ENCODE assay signal across 31 mouse cellular contexts in genomic region chr2:127646875-127647274, GRCm38 (mm10). TPM values are rescaled to one million over a fixed set of nuclear protein-coding genes. Genes with fewer than 3 reads are reported as not detected.
A peak's percentile ranks its signal among the peaks of the same experiment; 100 is the strongest.
DNase-seq lines count a peak whose midpoint lies in the region; ATAC-seq and TF ChIP-seq lines count a peak whose summit lies in the region.
"Had no signal": no experiment of that assay in that cellular context is flagged by ENCODE, and none has a peak within 500 bp of the region (broad histone marks: within the 10 kb centered on the region; RNA-seq: fewer than 3 reads in every experiment).

No protein-coding gene starts in this region.

- 53% methylated on average over 5 of the region's 5 CpGs for WGBS in kidney, adult 2 months
- WGBS in liver, postnatal 0 days (ENCODE audit: insufficient replicate concordance), result 55% methylated on average over 5 of the region's 5 CpGs
- WGBS in liver, embryonic 11.5 days, result 66% methylated on average over 5 of the region's 5 CpGs
- WGBS in stomach, postnatal 0 days, result 48% methylated on average over 5 of the region's 5 CpGs

- TF ChIP-seq EP300 in liver, postnatal 0 days (IDR thresholded peaks at IDR 0.05; ENCODE audit: low read depth), result no peak
- no peak for TF ChIP-seq EP300 in stomach, postnatal 0 days (optimal IDR thresholded peaks at IDR 0.05)

- no peak overlapping the region for H3K4me3 ChIP-seq in kidney, adult 2 months (ENCODE audit: insufficient read depth, low read depth, low read length)
- no peak overlapping the region for H3K4me3 ChIP-seq in liver, postnatal 0 days (ENCODE audit: low read depth, low read length)
- no peak overlapping the region for H3K4me3 ChIP-seq in liver, embryonic 11.5 days (ENCODE audit: low read depth, low read length)
- no peak overlapping the region for H3K4me3 ChIP-seq in stomach, postnatal 0 days (ENCODE audit: low read depth, low read length)
- H3K4me3 ChIP-seq: embryonic facial prominence, embryonic 13.5 days; forebrain, embryonic 10.5 days; forebrain, embryonic 15.5 days; heart, embryonic 13.5 days; hindbrain, embryonic 12.5 days; intestine, embryonic 15.5 days; layer of hippocampus, adult 2 months; limb, embryonic 10.5 days; limb, embryonic 15.5 days; midbrain, embryonic 13.5 days; neural tube, embryonic 13.5 days; stomach, embryonic 15.5 days had no signal

- H3K36me3 ChIP-seq in kidney, adult 2 months (ENCODE audit: control insufficient read depth, insufficient read depth, low read length), result no peaks in the 10 kb centered on the region
- H3K36me3 ChIP-seq in liver, postnatal 0 days (replicated peaks; ENCODE audit: insufficient read depth, low read length), result no peaks in the 10 kb centered on the region
- H3K36me3 ChIP-seq in liver, embryonic 11.5 days (ENCODE audit: control insufficient read depth, insufficient read depth, low read length), result no peaks in the 10 kb centered on the region
- no peaks in the 10 kb centered on the region for H3K36me3 ChIP-seq in stomach, postnatal 0 days (ENCODE audit: control insufficient read depth, insufficient read depth, low read length)
- H3K36me3 ChIP-seq: embryonic facial prominence, embryonic 13.5 days; forebrain, embryonic 10.5 days; forebrain, embryonic 15.5 days; heart, embryonic 13.5 days; hindbrain, embryonic 12.5 days; intestine, embryonic 15.5 days; limb, embryonic 10.5 days; limb, embryonic 15.5 days; midbrain, embryonic 13.5 days; neural tube, embryonic 13.5 days; stomach, embryonic 15.5 days had no signal

- no peak for TF ChIP-seq POLR2A in kidney, adult 2 months (IDR thresholded peaks at IDR 0.05; ENCODE audit: low read depth, low read length)

- H3K9me3 ChIP-seq in liver, postnatal 0 days (ENCODE audit: low read length), result no peaks in the 10 kb centered on the region
- no peaks in the 10 kb centered on the region for H3K9me3 ChIP-seq in liver, embryonic 11.5 days (ENCODE audit: control insufficient read depth, low read length)
- H3K9me3 ChIP-seq in stomach, postnatal 0 days (ENCODE audit: control insufficient read depth, low read length), result no peaks in the 10 kb centered on the region
- H3K9me3 ChIP-seq: embryonic facial prominence, embryonic 13.5 days; forebrain, embryonic 10.5 days; forebrain, embryonic 15.5 days; heart, embryonic 13.5 days; hindbrain, embryonic 12.5 days; intestine, embryonic 15.5 days; limb, embryonic 10.5 days; limb, embryonic 15.5 days; midbrain, embryonic 13.5 days; neural tube, embryonic 13.5 days; stomach, embryonic 15.5 days had no signal

- peak overlapping the region; percentile 33; the same call in 1 of the 2 replicates for H3K27ac ChIP-seq in kidney, adult 2 months (ENCODE audit: insufficient read depth, low read depth, low read length)
- H3K27ac ChIP-seq in liver, postnatal 0 days (ENCODE audit: low read depth), result no peak overlapping the region
- no peak overlapping the region for H3K27ac ChIP-seq in liver, embryonic 11.5 days (ENCODE audit: low read depth, low read length)
- H3K27ac ChIP-seq in stomach, postnatal 0 days (replicated peaks), result peak overlapping the region; percentile 65; the same call in 1 of the 2 replicates
- H3K27ac ChIP-seq: embryonic facial prominence, embryonic 13.5 days; forebrain, embryonic 10.5 days; forebrain, embryonic 15.5 days; heart, embryonic 13.5 days; hindbrain, embryonic 12.5 days; hindbrain, postnatal 0 days; intestine, embryonic 15.5 days; layer of hippocampus, adult 2 months; limb, embryonic 10.5 days; limb, embryonic 15.5 days; macrophage; midbrain, embryonic 13.5 days; neural tube, embryonic 13.5 days; stomach, embryonic 15.5 days had no signal

- no peak overlapping the region for H3K9ac ChIP-seq in liver, postnatal 0 days (replicated peaks)
- H3K9ac ChIP-seq in liver, embryonic 11.5 days (ENCODE audit: low read depth, low read length), result no peak overlapping the region
- no peak overlapping the region for H3K9ac ChIP-seq in stomach, postnatal 0 days (ENCODE audit: low read length)
- H3K9ac ChIP-seq: embryonic facial prominence, embryonic 13.5 days; forebrain, embryonic 15.5 days; heart, embryonic 13.5 days; hindbrain, embryonic 12.5 days; intestine, embryonic 15.5 days; limb, embryonic 15.5 days; midbrain, embryonic 13.5 days; neural tube, embryonic 13.5 days; stomach, embryonic 15.5 days had no signal

- peak; percentile 66 for ATAC-seq in liver, postnatal 0 days
- no peak for ATAC-seq in liver, embryonic 11.5 days (replicated peaks; ENCODE audit: low FRiP score)
- ATAC-seq in stomach, postnatal 0 days (ENCODE audit: low FRiP score, low TSS enrichment), result peak; percentile 27
- ATAC-seq: activated CD4-positive, CD25-positive, alpha-beta regulatory T cell, adult 4 months; forebrain, embryonic 15.5 days; hindbrain, postnatal 0 days; intestine, embryonic 15.5 days; midbrain, embryonic 13.5 days had no signal

- no peak for TF ChIP-seq CTCF in kidney, adult 2 months (conservative IDR thresholded peaks at IDR 0.05; ENCODE audit: insufficient read depth, insufficient read length, low read depth, low read length)
- no peak for TF ChIP-seq CTCF in liver, postnatal 0 days (IDR thresholded peaks at IDR 0.05; ENCODE audit: low read depth)
- TF ChIP-seq CTCF in stomach, postnatal 0 days (IDR thresholded peaks at IDR 0.05; ENCODE audit: low read depth), result no peak

- H3K4me1 ChIP-seq in kidney, adult 2 months (ENCODE audit: control insufficient read depth, insufficient read depth, low read length), result peaks cover 17% of the 10 kb centered on the region
- H3K4me1 ChIP-seq in liver, postnatal 0 days (ENCODE audit: insufficient read depth), result no peaks in the 10 kb centered on the region
- no peaks in the 10 kb centered on the region for H3K4me1 ChIP-seq in liver, embryonic 11.5 days (replicated peaks; ENCODE audit: control insufficient read depth, insufficient read depth, low read length)
- H3K4me1 ChIP-seq in stomach, postnatal 0 days (replicated peaks; ENCODE audit: control insufficient read depth, insufficient read depth), result no peaks in the 10 kb centered on the region
- H3K4me1 ChIP-seq: forebrain, embryonic 15.5 days; hindbrain, embryonic 12.5 days; intestine, embryonic 15.5 days; midbrain, embryonic 13.5 days had no signal

- no peaks in the 10 kb centered on the region for H3K27me3 ChIP-seq in kidney, adult 2 months (replicated peaks; ENCODE audit: control insufficient read depth, insufficient read depth, low read length)
- H3K27me3 ChIP-seq in liver, postnatal 0 days (ENCODE audit: insufficient read depth, low read length), result no peaks in the 10 kb centered on the region
- peaks cover 2% of the 10 kb centered on the region; the same call in 1 of the 2 replicates for H3K27me3 ChIP-seq in liver, embryonic 11.5 days (replicated peaks; ENCODE audit: control insufficient read depth, insufficient read depth, low read length)
- no peaks in the 10 kb centered on the region for H3K27me3 ChIP-seq in stomach, postnatal 0 days (ENCODE audit: control insufficient read depth, insufficient read depth, low read length)
- H3K27me3 ChIP-seq: hindbrain, embryonic 12.5 days; intestine, embryonic 15.5 days; limb, embryonic 15.5 days; midbrain, embryonic 13.5 days; stomach, embryonic 15.5 days had no signal

- no peak for DNase-seq in kidney, adult 2 months
- no peak for DNase-seq in kidney, adult 8-10 months
- peak; percentile 59 for DNase-seq in liver, postnatal 0 days
- DNase-seq in liver, embryonic 11.5 days (ENCODE audit: low spot score), result no peak
- peak; percentile 62 for DNase-seq in urinary bladder, postnatal 14 days (ENCODE audit: low spot score)
- no peak for DNase-seq in urinary bladder, postnatal 25 days (ENCODE audit: low spot score)
- DNase-seq in stomach, postnatal 0 days (ENCODE audit: low spot score), result peak; percentile 81
- no peak for DNase-seq in right cerebral cortex, postnatal 36 days (ENCODE audit: low spot score in 2 of 2)
- DNase-seq: adrenal gland, adult 2 months; adrenal gland, postnatal 36 days; cerebellum, adult 18-20 months; gastrocnemius, postnatal 25 days; heart, adult 11 months; kidney, postnatal 14 days; thymus, adult 18-20 months; thymus, postnatal 36 days had no signal

- H3K4me2 ChIP-seq in liver, postnatal 0 days (ENCODE audit: low read depth, low read length), result no peak overlapping the region
- H3K4me2 ChIP-seq in liver, embryonic 11.5 days, result no peak overlapping the region
- no peak overlapping the region for H3K4me2 ChIP-seq in stomach, postnatal 0 days (replicated peaks; ENCODE audit: low read depth)
- H3K4me2 ChIP-seq: embryonic facial prominence, embryonic 13.5 days; forebrain, embryonic 15.5 days; heart, embryonic 13.5 days; hindbrain, embryonic 12.5 days; intestine, embryonic 15.5 days; limb, embryonic 15.5 days; midbrain, embryonic 13.5 days; neural tube, embryonic 13.5 days; stomach, embryonic 15.5 days had no signal

RNA-seq across cellular contexts. Expression of gene Mal, which starts 9.6 kb away (rescaled TPM):
- polyA plus RNA-seq in kidney, adult 2 months (2012; rRNA removed), result 91.2 and 91.5 TPM in 2 replicates
- 0.23 and 0.24 TPM in 2 replicates for polyA plus RNA-seq in liver, postnatal 0 days (2015; fragmentation: Nextera tagmentation; extraction: Ambion mirVana)
- polyA plus RNA-seq in liver, embryonic 11.5 days (2014; fragmentation: Nextera tagmentation; extraction: Ambion mirVana), result 0.11 TPM in 1 of 2 replicates, not detected in the other
- 192 and 213 TPM in 2 replicates for polyA plus RNA-seq in stomach, postnatal 0 days (2015; fragmentation: Nextera tagmentation; extraction: Ambion mirVana)
- polyA plus RNA-seq: activated CD4-positive, CD25-positive, alpha-beta regulatory T cell, adult 4 months; macrophage had no signal

RNA-seq across cellular contexts. Expression of gene Mrps5, which starts 59.9 kb away (rescaled TPM):
- 72.0 and 90.4 TPM in 2 replicates for polyA plus RNA-seq in kidney, adult 2 months (2012; rRNA removed)
- 76.3 and 81.5 TPM in 2 replicates for polyA plus RNA-seq in liver, postnatal 0 days (2015; fragmentation: Nextera tagmentation; extraction: Ambion mirVana)
- polyA plus RNA-seq in liver, embryonic 11.5 days (2014; fragmentation: Nextera tagmentation; extraction: Ambion mirVana), result 202 and 214 TPM in 2 replicates
- 87.0 and 90.2 TPM in 2 replicates for polyA plus RNA-seq in stomach, postnatal 0 days (2015; fragmentation: Nextera tagmentation; extraction: Ambion mirVana)

RNA-seq across cellular contexts. Expression of gene Zfp661, which starts 60.0 kb away (rescaled TPM):
- polyA plus RNA-seq in kidney, adult 2 months (2012; rRNA removed), result 3.1 and 4.1 TPM in 2 replicates
- 1.2 and 1.7 TPM in 2 replicates for polyA plus RNA-seq in liver, postnatal 0 days (2015; fragmentation: Nextera tagmentation; extraction: Ambion mirVana)
- 3.2 and 4.0 TPM in 2 replicates for polyA plus RNA-seq in liver, embryonic 11.5 days (2014; fragmentation: Nextera tagmentation; extraction: Ambion mirVana)
- polyA plus RNA-seq in stomach, postnatal 0 days (2015; fragmentation: Nextera tagmentation; extraction: Ambion mirVana), result 1.9 TPM in 2 replicates

Comparison
In these comparisons a context has a peak if more than half of its experiments do, and no peak if none do; other contexts are left out.
1. DNase-seq: peak in liver, postnatal 0 days (single experiment), urinary bladder, postnatal 14 days (single experiment) and stomach, postnatal 0 days (single experiment); none in kidney, adult 2 months (single experiment), kidney, adult 8-10 months (0 of 2), liver, embryonic 11.5 days (single experiment), urinary bladder, postnatal 25 days (single experiment) and right cerebral cortex, postnatal 36 days (0 of 2).
2. H3K27ac ChIP-seq: peak in kidney, adult 2 months (single experiment) and stomach, postnatal 0 days (single experiment); none in liver, postnatal 0 days (single experiment) and liver, embryonic 11.5 days (single experiment).
3. RNA of gene Mal, which starts 9.6 kb away (polyA plus RNA-seq): 192 to 213 TPM in stomach, postnatal 0 days and 91.2 to 91.5 TPM in kidney, adult 2 months; 0.23 to 0.24 TPM in liver, postnatal 0 days and 0.11 TPM in liver, embryonic 11.5 days; every median in the first group is over 10 times any median in the second.